Mouse (Mus musculus) forebrain, embryonic 13.5 days (tissue): ENCODE data around the gene Pik3r6. TPM values are rescaled to one million over a fixed set of nuclear protein-coding genes. Genes with fewer than 3 reads are reported as not detected.

ENCODE experiments used
- ATAC-seq: fragments of 200-750 bp; cut with Nextera tagmentation; 2 replicates; pipeline ENCODE4 v1.8.0; 2017
- H3K27ac ChIP-seq: fragments of 300-500 bp; sonication (generic); 2 replicates; pipeline ENCODE4 v1.5.1; 2015; ENCODE audit warnings: inconsistent platforms, mild to moderate bottlenecking, moderate library complexity
- H3K27me3 ChIP-seq: fragments of 300-500 bp; sonication (generic); 2 replicates; pipeline ENCODE4 v1.6.1; 2015; ENCODE audit warnings: mild to moderate bottlenecking, inconsistent platforms
- H3K36me3 ChIP-seq: fragments of 300-500 bp; sonication (generic); 2 replicates; pipeline ENCODE4 v1.6.1; 2015; ENCODE audit warnings: mild to moderate bottlenecking, inconsistent platforms; ENCODE audit not compliant: poor library complexity, severe bottlenecking
- H3K4me1 ChIP-seq: fragments of 300-500 bp; sonication (generic); 2 replicates; pipeline ENCODE4 v1.6.1; 2015; ENCODE audit warnings: inconsistent platforms
- H3K4me2 ChIP-seq: fragments of 300-500 bp; sonication (generic); 2 replicates; pipeline ENCODE4 v1.6.1; 2015; ENCODE audit warnings: inconsistent platforms, mild to moderate bottlenecking, moderate library complexity
- H3K4me3 ChIP-seq: fragments of 300-500 bp; sonication (generic); 2 replicates; pipeline ENCODE4 v1.5.1; 2015; ENCODE audit warnings: mild to moderate bottlenecking, inconsistent platforms
- H3K9ac ChIP-seq: fragments of 300-500 bp; sonication (generic); 2 replicates; pipeline ENCODE4 v1.6.1; 2015; ENCODE audit warnings: mild to moderate bottlenecking, inconsistent platforms
- H3K9me3 ChIP-seq: fragments of 300-500 bp; sonication (generic); replicated peaks from 2 replicates; pipeline ENCODE4 v1.6.1; 2016; ENCODE audit warnings: inconsistent platforms
- WGBS: fragments of 180-500 bp; shearing (Covaris S2); methylation state at CpG from one replicate; pipeline ENCODE4 v1.1.7; 2015; 5-methylcytosine and 5-hydroxymethylcytosine counted together
- polyA plus RNA-seq: library from polyadenylated mRNA; unstranded; fragments of >200 nt; fragmentation: Nextera tagmentation; extraction: Ambion mirVana; gene quantifications from 2 replicates; pipeline ENCODE4 v1.2.1, GENCODE M21; 2015

The Pik3r6 gene
- polyA plus RNA-seq, 1 experiment from 2014 or later: 0.89 TPM

GRCm38 (mm10) chr11:68492592-68492991 is 10.2 kb upstream of the Pik3r6 start:
- Histone ChIP-seq H3K4me2 (no peak overlapping the region), H3K9ac (no peak overlapping the region), H3K4me1 (no peaks in the 10 kb centered on the region), H3K9me3 (no peaks in the 10 kb centered on the region), H3K27ac (no peak overlapping the region), H3K36me3 (no peaks in the 10 kb centered on the region), H3K27me3 (no peaks in the 10 kb centered on the region), H3K4me3 (no peak overlapping the region)
- ATAC-seq: no peak
- WGBS: 86% methylated on average over 11 of the region's 11 CpGs

- H3K4me3 ChIP-seq: no peak overlapping the region
- H3K9ac ChIP-seq: no peak overlapping the region
- no peak for ATAC-seq
- no peak overlapping the region for H3K4me2 ChIP-seq
- no peaks in the 10 kb centered on the region for H3K27me3 ChIP-seq
- no peaks in the 10 kb centered on the region for H3K36me3 ChIP-seq
- H3K27ac ChIP-seq: no peak overlapping the region
- no peaks in the 10 kb centered on the region for H3K4me1 ChIP-seq
- 78% methylated on average over 5 of the region's 5 CpGs for WGBS
- H3K9me3 ChIP-seq: no peaks in the 10 kb centered on the region
These were observed 9.1 kb upstream of the Pik3r6 start for GRCm38 (mm10) chr11:68493760-68494159.

GRCm38 (mm10) chr11:68497081-68497480 is 5.7 kb upstream of the Pik3r6 start:
- ATAC-seq: no peak
- no peak overlapping the region for H3K4me3 ChIP-seq
- WGBS: 82% methylated on average over 6 of the region's 6 CpGs
- no peaks in the 10 kb centered on the region for H3K36me3 ChIP-seq
- H3K9me3 ChIP-seq: no peaks in the 10 kb centered on the region
- no peak overlapping the region for H3K27ac ChIP-seq
- H3K4me2 ChIP-seq: no peak overlapping the region
- H3K27me3 ChIP-seq: no peaks in the 10 kb centered on the region
- no peak overlapping the region for H3K9ac ChIP-seq
- H3K4me1 ChIP-seq: no peaks in the 10 kb centered on the region

GRCm38 (mm10) chr11:68498517-68498916 is 4.3 kb upstream of the Pik3r6 start:
- Histone ChIP-seq H3K27ac (no peak overlapping the region), H3K4me1 (no peaks in the 10 kb centered on the region), H3K9me3 (no peaks in the 10 kb centered on the region), H3K4me2 (no peak overlapping the region), H3K9ac (no peak overlapping the region), H3K36me3 (no peaks in the 10 kb centered on the region), H3K4me3 (no peak overlapping the region), H3K27me3 (no peaks in the 10 kb centered on the region)
- ATAC-seq: no peak
- 92% methylated on average over 11 of the region's 11 CpGs for WGBS

GRCm38 (mm10) chr11:68498999-68499699 is 3.7 kb upstream of the Pik3r6 start:
- 72% methylated on average over 7 of the region's 8 CpGs for WGBS
- Histone ChIP-seq H3K27me3 (no peaks in the 10 kb centered on the region), H3K4me1 (no peaks in the 10 kb centered on the region), H3K9ac (no peak overlapping the region), H3K4me2 (no peak overlapping the region), H3K27ac (no peak overlapping the region), H3K9me3 (no peaks in the 10 kb centered on the region), H3K36me3 (no peaks in the 10 kb centered on the region), H3K4me3 (no peak overlapping the region)
- no peak for ATAC-seq

- 72% methylated on average over 14 of the region's 14 CpGs for WGBS
- Histone ChIP-seq H3K9ac (no peak overlapping the region), H3K36me3 (no peaks in the 10 kb centered on the region), H3K27ac (no peak overlapping the region), H3K4me2 (no peak overlapping the region), H3K27me3 (no peaks in the 10 kb centered on the region), H3K9me3 (no peaks in the 10 kb centered on the region), H3K4me1 (no peaks in the 10 kb centered on the region), H3K4me3 (no peak overlapping the region)
- no peak for ATAC-seq
These were observed 1.9 kb upstream of the Pik3r6 start for GRCm38 (mm10) chr11:68500949-68501350.

GRCm38 (mm10) chr11:68502408-68502807 is 411 bp upstream of the Pik3r6 start:
- Histone ChIP-seq H3K4me1 (no peaks in the 10 kb centered on the region), H3K36me3 (no peaks in the 10 kb centered on the region), H3K27ac (no peak overlapping the region), H3K9me3 (no peaks in the 10 kb centered on the region), H3K27me3 (no peaks in the 10 kb centered on the region), H3K4me3 (no peak overlapping the region), H3K4me2 (no peak overlapping the region), H3K9ac (no peak overlapping the region)
- ATAC-seq: no peak
- WGBS: 75% methylated on average over 2 of the region's 2 CpGs

GRCm38 (mm10) chr11:68504913-68505312 is 2.1 kb downstream of the Pik3r6 start:
- no peaks in the 10 kb centered on the region for H3K9me3 ChIP-seq
- WGBS: 88% methylated on average over 11 of the region's 11 CpGs
- no peak overlapping the region for H3K4me2 ChIP-seq
- H3K36me3 ChIP-seq: no peaks in the 10 kb centered on the region
- no peak overlapping the region for H3K27ac ChIP-seq
- H3K9ac ChIP-seq: no peak overlapping the region
- no peak for ATAC-seq
- H3K4me1 ChIP-seq: no peaks in the 10 kb centered on the region
- H3K4me3 ChIP-seq: no peak overlapping the region
- no peaks in the 10 kb centered on the region for H3K27me3 ChIP-seq

- Histone ChIP-seq H3K27ac (no peak overlapping the region), H3K9ac (no peak overlapping the region), H3K9me3 (no peaks in the 10 kb centered on the region), H3K4me1 (no peaks in the 10 kb centered on the region), H3K4me2 (no peak overlapping the region), H3K4me3 (no peak overlapping the region), H3K27me3 (no peaks in the 10 kb centered on the region), H3K36me3 (no peaks in the 10 kb centered on the region)
- 88% methylated on average over 7 of the region's 7 CpGs for WGBS
- ATAC-seq: no peak
These were observed 4.4 kb downstream of the Pik3r6 start for GRCm38 (mm10) chr11:68507246-68507645.

GRCm38 (mm10) chr11:68508619-68509018 is 5.8 kb downstream of the Pik3r6 start:
- WGBS: 71% methylated on average over 5 of the region's 5 CpGs
- Histone ChIP-seq H3K4me1 (no peaks in the 10 kb centered on the region), H3K27me3 (no peaks in the 10 kb centered on the region), H3K4me3 (no peak overlapping the region), H3K27ac (no peak overlapping the region), H3K4me2 (no peak overlapping the region), H3K36me3 (no peaks in the 10 kb centered on the region), H3K9me3 (no peaks in the 10 kb centered on the region), H3K9ac (no peak overlapping the region)
- ATAC-seq: no peak

GRCm38 (mm10) chr11:68509194-68509593 is 6.4 kb downstream of the Pik3r6 start:
- Histone ChIP-seq H3K27me3 (no peaks in the 10 kb centered on the region), H3K4me3 (no peak overlapping the region), H3K9ac (no peak overlapping the region), H3K36me3 (no peaks in the 10 kb centered on the region), H3K4me1 (no peaks in the 10 kb centered on the region), H3K4me2 (no peak overlapping the region), H3K27ac (no peak overlapping the region), H3K9me3 (no peaks in the 10 kb centered on the region)
- WGBS: 55% methylated on average over 2 of the region's 2 CpGs
- ATAC-seq: no peak

GRCm38 (mm10) chr11:68513969-68514368 is 11.2 kb downstream of the Pik3r6 start:
- no peak overlapping the region for H3K4me2 ChIP-seq
- 36% methylated on average over 3 of the region's 3 CpGs for WGBS
- no peaks in the 10 kb centered on the region for H3K36me3 ChIP-seq
- no peak overlapping the region for H3K9ac ChIP-seq
- no peak overlapping the region for H3K4me3 ChIP-seq
- ATAC-seq: no peak
- no peak overlapping the region for H3K27ac ChIP-seq
- H3K27me3 ChIP-seq: no peaks in the 10 kb centered on the region
- no peaks in the 10 kb centered on the region for H3K9me3 ChIP-seq
- no peaks in the 10 kb centered on the region for H3K4me1 ChIP-seq

GRCm38 (mm10) chr11:68519362-68519761 is 16.5 kb downstream of the Pik3r6 start:
- Histone ChIP-seq H3K27ac (no peak overlapping the region), H3K4me1 (no peaks in the 10 kb centered on the region), H3K9ac (no peak overlapping the region), H3K4me3 (no peak overlapping the region), H3K36me3 (no peaks in the 10 kb centered on the region), H3K27me3 (no peaks in the 10 kb centered on the region), H3K4me2 (no peak overlapping the region), H3K9me3 (peaks cover 5% of the 10 kb centered on the region; the same call in 1 of the 2 replicates)
- ATAC-seq: no peak
- WGBS: 89% methylated on average over 4 of the region's 4 CpGs
